Mouse (Mus musculus) liver (tissue): ENCODE measurements around the gene Oscp1.

ENCODE experiments used
- DNase-seq: peaks from one replicate; pipeline ENCODE4 v3.0.0-alpha.2; 2020; ENCODE audit warnings: mixed read lengths

Oscp1 gene

GRCm38 (mm10) chr4:126058134-126058996, at the start of gene Oscp1:
TSS of gene Oscp1 (plus strand) at chr4:126058565.
- DNase-seq, result peak; percentile 90

GRCm38 (mm10) chr4:126017676-126018332, 40.6 kb upstream of the Oscp1 start:
- peak; percentile 32 for DNase-seq

DNA sequence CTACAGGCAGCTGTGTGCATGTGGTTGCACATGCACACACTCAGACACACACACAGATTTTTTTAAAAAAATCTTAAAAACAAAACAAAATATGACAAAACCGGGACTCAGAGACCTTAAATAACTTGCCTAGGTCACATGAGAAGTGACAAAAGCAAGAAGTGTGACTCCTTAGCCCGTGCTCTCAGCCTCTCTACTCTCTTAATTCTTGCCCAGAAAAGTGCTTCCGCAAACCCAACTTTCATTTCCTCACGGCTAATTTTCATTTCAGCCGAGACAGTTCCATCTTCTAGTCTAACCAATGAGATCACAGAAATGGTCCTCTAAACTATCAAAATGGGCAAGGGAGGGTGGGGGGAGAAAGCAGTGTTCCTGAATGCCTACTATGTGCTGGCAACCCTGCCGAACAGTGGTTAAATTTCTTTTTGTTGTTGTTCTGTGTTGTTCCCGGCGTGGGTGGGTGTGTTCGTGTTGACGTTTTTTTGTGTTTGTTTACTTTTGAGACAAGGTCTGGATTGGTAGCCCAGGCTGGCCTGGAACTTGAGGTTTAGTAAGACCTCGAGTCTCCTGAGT, 39.3 kb upstream of the Oscp1 start:
- DNase-seq, result no peak

GRCm38 (mm10) chr4:126024303-126024900, 34.0 kb upstream of the Oscp1 start, which contains the start of gene Csf3r:
TSS of gene Csf3r (plus strand) at chr4:126024550.
- peak; percentile 33 for DNase-seq

DNA sequence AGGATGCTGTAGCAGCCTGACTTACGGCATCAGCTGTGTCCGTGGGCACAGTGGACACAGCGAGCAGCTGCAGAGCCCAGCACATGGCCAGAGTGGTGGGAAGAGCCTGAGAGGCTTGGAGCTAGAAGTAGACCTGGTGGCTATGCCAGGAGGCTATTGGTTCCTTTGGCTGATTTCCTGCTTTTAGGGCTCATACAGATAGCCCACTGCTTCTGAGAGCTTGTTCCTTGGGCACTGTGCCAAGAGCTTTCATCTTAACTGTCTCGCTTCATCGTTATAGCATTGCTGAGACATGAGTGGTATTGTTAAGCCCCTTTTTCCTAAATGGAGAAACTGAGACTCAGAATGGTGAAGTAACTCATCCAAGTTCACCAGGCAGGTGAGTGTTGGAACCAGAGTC, 32.6 kb upstream of the Oscp1 start:
- DNase-seq, result no peak

- peak; percentile 28 for DNase-seq
Measured at GRCm38 (mm10) chr4:126027980-126028379, 30.4 kb upstream of the Oscp1 start.

GRCm38 (mm10) chr4:126029042-126029441, 29.3 kb upstream of the Oscp1 start:
- no peak for DNase-seq

- no peak for DNase-seq
Measured at GRCm38 (mm10) chr4:126030705-126031104, 27.7 kb upstream of the Oscp1 start.

DNA sequence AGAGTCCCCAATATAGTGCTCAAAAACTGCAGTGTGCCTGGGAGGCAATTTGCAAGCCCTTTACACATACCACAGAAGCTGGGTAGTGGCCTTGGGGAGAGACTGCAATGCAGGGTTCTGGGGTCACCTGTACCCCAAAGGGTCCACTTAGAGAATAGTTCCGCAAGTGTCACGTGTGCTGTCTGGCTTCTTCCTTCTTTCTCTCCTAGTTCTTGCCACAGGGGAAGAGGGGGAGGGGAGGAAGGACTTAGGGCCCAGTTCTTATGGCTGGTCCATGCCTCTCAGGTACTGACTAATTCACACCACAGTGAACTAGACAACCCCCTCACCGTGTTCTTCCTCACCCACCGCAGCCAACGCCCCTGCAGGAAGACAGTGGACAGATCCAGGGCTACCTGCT, 23.0 kb upstream of the Oscp1 start:
- no peak for DNase-seq

DNA sequence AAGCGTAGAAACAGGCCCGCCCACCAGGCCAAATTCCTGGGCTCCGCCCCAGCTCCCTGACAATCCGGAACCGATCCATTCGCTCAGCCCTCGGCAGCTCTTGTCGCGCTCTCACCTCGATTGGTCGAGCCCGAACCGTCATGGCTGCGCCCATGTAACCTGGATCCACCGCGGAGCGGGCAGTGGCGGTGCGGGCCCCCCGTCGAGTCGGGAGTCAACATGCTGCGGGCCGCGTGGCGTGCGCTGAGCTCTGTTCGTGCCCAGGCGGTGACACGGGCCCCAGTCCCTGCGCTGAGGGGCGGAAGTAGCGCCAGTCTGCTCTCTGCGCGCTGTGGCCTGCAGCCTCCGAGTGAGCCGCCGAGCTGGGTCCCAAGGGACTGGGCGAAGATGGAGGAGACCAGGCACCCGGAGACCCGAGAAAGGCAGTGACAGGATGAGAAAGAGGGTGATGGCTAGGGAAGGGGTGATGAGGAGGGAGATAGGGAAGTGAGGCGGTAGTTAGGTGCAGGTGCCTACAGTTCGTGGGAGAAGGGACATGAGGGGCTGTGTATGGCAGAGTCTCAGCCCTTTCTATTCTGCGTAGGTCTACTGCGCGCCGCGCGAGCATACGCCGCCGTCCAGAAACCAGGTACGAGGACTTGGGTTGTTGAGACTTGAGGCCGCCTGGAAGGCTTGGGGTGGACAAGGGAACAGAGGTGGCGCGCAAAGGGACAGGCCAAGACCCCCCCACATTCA, 11.3 kb upstream of the Oscp1 start, which contains the start of gene Mrps15:
Gene Mrps15 (plus strand): TSS at position 75 of the 735 bp plus-strand sequence.
- peak; percentile 89 for DNase-seq

DNA sequence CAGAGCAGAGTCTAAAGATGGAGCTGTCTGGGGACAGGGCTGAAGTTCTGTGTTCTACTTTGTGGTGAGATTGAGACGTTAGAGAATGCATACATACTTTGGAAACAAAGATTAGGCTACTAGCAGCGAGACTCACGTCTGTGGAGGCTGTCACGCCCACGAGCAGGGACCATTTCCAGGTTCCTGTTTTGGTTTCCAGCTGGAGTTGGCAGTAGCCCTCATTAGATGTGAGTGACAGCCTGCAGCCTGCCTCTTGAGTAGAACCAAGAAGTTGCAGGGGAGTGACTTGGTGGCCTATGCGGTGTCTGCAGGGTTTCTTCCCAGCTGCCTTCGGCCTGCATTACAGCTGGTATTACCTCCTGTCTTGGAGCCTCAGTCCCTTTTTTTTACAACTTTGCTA, 6.7 kb upstream of the Oscp1 start:
- DNase-seq, result no peak

DNA sequence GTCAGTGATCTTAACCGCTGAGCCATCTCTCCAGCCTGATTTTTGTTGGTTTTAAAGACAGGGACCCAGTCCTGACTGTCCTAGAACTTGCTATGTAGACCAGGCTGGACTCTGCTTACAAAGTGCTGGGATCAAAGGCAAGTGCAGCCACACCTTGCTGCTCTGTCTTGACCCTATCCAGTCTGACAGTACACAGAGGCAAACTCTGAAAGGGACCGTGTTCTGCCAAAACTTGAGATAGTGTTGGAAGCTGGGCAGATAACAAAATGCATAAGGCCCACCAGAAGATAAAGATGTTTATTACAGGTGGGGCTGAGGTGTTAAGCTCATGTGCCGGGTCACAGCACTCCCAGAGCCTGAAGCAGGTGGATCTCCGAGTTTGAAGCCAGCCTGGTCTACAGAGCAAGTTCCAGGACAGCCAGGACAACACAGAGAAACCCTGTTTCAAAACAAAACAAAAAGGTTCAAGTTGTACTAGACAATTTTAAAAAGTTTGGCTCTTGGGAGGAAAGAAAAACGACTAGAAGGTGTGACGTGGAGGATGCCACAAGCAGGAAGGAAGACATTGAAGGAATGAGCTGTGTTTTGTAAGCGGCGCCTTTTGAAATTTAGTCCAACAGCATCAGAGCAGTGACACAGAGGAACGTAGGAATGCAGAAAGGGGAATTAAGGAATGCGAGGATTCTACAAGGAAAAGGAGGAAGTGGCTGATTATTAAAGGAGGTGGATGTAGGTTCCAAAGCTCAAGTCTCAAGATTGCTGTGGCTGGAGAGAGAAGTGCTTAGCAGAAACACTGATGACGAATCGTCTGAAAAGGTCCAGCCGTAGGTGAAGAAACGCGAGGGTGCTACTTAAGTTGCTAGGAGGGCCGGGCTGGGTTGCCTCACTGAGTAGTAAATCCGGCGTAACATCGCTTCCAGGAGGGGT, 895 bp upstream of the Oscp1 start:
- DNase-seq, result peak; percentile 7

DNA sequence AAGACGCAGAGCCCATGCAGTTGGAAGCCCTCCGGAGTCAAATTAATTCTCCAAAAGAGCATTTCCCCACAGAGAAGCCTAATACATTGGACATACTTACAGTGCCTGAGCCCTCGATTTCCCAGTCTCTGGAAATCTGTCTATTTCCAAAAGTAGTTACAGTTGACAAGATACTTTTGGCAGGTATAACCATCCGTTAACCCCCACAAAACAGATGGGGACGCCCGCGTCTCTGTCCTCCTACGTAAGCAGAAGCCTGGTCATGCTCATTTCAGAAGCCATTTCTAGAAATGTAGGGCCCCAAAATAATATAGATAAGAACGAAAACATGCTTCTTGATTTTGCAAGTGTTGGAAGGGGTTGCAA, 615 bp downstream of the Oscp1 start:
- DNase-seq, result no peak

- no peak for DNase-seq
Measured at GRCm38 (mm10) chr4:126062856-126063255, 4.5 kb downstream of the Oscp1 start.

DNA sequence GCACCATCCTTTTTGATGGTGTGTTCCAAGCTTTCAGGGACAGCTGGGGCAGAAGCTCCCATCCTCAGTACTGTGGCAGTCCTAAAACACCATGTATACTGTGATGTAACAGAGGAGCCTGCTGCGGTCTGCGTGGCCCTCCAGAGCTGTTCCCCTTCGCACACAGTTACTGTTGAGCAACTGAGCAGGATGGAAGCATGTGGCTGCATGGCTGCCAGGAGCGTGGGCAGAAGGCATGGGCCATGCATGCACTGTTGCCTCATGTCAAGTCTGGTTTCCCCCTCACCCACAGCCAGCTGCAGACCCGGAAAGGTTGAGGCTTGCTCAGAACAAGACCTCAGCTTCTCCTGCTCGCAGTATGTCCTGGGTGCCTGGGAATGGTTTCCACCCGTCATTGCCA, 6.9 kb downstream of the Oscp1 start:
- peak; percentile 10 for DNase-seq

- DNase-seq, result no peak
Measured at GRCm38 (mm10) chr4:126067401-126068077, 9.2 kb downstream of the Oscp1 start.

GRCm38 (mm10) chr4:126068842-126069241, 10.5 kb downstream of the Oscp1 start:
- no peak for DNase-seq

DNA sequence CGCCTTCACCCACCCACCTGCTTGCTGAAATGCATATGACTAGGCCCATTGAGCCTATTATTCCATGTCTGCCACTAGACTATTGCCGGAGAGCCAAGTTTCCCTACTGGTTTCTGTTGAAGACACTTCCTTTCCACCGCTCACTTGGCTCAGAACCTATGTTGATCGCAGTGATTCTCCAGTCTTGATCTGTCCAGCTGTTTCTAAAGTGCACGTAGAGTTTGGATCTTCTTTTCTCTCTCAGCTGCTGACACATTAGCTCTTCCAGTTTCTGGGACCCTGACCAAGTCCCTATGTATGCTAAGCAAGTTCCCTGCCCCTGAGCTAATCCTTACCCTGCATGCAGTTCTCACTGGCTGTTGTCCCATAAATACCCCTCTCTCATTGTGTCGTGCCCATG, 19.5 kb downstream of the Oscp1 start:
- DNase-seq, result no peak

- no peak for DNase-seq
Measured at GRCm38 (mm10) chr4:126079266-126079665, 20.9 kb downstream of the Oscp1 start.

- DNase-seq, result no peak
Measured at GRCm38 (mm10) chr4:126081601-126082000, 23.2 kb downstream of the Oscp1 start.

- DNase-seq, result no peak
Measured at GRCm38 (mm10) chr4:126083021-126083420, 24.7 kb downstream of the Oscp1 start.
